Mouse (Mus musculus): ENCODE results near the gene Lrrfip1.

Gene Lrrfip1

DNA sequence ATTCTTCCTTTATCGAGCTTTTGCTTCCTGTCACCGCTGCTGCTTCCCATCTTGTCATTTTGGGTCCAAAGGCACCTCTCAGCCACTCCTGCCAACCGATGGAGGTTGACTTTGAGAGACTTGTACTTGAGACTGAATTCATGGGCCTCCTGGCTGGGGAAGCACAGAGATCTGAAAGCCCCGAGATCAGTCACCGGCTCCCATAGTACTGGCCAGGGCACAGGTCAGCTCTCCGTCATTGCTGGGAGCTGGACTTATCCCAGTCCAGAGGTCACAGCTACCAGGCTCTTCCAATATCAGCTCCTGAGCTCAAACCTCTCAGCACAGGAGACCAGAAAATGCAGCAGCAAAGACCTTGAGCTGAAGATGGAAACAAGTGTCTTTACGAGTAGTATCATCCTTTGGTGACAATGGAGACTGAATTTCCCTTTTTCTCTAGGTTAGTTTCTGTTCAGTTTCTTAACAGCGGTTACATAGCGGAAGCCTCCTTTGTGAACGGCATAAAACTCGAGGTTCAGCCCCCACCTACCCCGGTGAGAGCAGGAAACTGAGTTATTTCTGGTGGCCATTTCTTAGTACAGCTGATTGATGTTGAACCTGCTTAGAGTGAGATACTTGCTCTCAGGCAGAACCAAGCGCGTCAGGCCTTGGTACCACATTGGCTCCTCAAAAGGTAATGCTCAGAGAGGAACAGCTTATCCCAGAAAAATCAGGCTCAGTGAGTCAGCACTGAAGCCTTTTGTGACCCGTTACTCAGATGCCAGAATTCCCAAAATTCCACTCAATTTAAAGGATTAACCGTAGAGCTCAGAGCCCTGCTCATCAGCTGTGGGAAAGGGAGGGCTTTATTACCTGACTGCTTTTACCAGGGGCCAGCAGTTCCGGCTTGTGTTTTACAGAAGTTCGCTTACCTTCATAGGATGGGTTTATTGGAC, 59.0 kb downstream of the Lrrfip1 start:
- no peak for DNase-seq

- no peak for DNase-seq
Measured at GRCm38 (mm10) chr1:91058251-91058650, 59.7 kb downstream of the Lrrfip1 start.

DNA sequence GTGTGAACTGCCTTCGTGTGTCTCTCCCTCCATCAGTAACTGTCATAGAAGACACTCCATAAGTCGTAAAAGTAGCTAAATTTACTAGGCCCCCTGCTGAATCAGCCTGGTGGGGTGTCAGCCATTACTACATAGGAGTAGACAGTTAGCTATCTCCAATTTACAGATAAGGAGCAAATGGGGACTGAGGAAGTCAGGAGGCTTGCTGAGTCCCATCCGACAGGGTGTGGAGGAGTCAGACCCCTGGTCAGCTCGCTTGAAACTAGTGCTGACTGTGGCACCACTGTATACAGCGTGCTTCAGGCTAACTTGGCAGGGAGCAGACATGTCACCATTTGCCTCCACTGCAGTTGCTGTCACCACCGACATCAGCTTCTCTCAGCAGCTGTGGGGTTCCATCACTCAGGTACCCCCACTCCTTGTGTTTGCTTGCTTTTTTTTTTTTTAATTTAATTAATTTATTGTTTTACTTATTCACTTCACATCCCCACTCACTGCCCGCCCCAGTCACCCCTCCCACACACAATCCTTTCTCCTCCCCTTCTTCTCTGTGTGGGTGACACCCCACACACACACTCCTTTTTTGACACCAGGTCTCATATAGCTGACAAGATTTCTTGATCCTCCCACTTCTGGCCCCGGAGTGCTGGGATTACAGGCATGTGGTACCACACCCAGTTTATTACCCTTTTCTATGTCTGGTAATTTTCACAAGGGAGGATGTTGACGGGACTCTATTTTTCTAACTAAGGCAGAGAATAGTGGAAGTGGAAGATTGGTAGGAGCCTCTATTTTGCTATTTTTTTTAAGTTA, 61.5 kb downstream of the Lrrfip1 start:
- no peak for DNase-seq

GRCm38 (mm10) chr1:91061105-91061504, 62.6 kb downstream of the Lrrfip1 start:
- no peak for DNase-seq

GRCm38 (mm10) chr1:91062363-91062762, 63.8 kb downstream of the Lrrfip1 start:
- DNase-seq, result peak; percentile 74

DNA sequence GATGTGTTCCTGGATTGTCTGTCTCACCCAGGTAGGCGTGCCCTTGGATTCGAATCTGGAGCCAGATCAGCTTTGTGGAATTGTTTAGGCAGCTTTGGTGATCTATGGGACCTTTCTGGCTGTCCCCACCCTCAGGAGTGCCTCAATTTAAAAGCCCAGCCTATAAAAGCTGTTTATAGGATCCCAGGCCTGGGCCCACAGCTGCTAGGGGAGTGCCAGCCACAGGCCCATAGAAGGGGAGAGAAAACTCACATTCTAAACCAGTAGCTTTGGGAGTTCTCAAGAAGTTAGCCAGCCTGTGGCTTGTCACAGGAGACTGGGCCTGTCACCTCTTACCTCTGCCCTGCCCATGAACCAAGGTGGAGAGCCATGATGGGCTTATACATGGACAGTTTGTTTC, 65.5 kb downstream of the Lrrfip1 start:
- DNase-seq, result no peak

DNA sequence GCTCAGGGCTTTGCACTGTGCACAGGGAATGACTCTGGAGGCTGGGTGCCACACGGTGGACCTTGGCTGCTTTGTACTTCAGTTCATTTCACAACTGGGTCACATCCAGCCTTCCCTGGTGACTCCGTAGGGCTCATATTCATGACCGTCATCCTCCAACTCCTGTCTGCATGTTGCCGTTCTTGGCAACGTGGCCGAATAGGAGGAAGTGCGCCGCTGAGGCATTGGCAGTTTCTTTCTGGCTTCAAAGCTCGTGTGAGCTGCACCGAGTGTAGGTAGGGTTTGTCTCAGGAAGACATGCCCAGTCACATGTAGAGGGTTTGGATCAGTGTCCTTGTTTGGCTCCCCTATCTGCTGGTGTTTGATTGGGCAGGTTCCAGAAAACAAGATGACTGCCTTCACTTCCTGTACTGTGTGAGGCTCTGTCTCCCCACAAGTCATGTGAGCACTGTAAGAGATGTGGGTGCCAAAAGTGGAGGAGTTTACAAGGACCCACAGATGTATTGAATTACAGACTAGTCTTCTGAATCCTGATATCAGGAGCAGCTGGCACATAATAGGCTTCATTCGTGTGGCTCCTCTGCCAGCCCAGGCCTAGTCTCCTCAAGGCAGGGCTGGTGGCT, 66.5 kb downstream of the Lrrfip1 start:
- DNase-seq, result peak; percentile 71

DNA sequence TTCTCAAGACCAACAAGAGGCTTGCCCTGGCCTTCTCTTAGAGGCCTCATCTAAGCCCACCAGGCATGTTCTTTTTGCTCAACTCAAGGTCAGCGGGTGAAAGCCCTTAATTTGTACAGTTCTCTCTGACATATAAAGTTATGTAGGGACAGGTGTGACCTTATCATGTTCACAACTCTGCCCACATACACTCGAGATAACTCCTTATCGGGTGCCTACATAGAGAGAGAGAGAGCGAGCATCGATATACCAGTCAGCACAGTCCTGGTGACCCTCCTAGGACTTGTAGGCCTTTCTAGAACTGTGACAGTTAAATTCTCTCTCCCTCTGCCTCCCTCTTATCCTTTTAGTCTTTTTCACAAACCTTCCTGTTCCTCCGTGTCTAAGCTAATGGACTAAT, 67.5 kb downstream of the Lrrfip1 start:
- DNase-seq, result no peak

DNA sequence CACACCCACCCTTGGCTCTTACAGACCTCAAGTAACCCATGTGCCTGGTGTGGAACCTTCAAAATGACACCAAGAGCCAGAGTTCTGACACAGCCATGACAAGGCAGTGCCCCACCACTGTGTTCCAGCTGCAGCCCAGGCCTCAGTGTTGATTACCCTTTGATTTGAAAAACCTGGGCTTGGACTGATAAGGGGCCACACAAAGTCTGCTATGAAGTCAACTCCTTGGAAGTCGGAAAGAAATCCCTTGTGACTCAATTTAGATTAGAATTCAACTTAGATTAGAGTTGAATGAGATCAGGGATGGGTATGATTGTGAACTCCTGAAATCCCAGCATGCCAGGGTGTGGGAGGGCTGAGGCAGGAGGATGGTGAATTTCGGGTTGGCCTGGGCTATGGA, 68.1 kb downstream of the Lrrfip1 start:
- DNase-seq, result no peak

GRCm38 (mm10) chr1:91067716-91068115, 69.2 kb downstream of the Lrrfip1 start:
- DNase-seq, result no peak

DNA sequence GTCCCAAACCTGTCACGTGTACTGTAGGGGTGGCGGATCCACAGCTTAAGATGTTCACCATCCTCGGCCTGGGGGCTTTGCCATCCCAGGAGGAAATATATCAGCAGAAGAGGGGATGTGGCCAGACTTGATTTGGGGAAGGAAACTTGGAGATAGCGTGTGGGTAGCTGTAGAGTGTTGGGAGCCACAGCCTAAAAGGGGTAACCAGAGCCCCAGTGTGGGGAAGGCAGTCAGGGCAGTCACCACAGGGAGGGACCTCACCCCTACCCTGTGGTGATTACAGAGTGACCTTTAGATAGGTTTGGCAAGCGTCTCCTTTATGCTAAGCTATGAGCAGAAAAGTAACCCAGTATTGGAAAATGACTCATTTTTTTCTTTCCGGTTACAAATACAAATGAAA, 71.0 kb downstream of the Lrrfip1 start:
- no peak for DNase-seq

- DNase-seq, result no peak
Measured at GRCm38 (mm10) chr1:91070547-91070946, 72.0 kb downstream of the Lrrfip1 start.

DNA sequence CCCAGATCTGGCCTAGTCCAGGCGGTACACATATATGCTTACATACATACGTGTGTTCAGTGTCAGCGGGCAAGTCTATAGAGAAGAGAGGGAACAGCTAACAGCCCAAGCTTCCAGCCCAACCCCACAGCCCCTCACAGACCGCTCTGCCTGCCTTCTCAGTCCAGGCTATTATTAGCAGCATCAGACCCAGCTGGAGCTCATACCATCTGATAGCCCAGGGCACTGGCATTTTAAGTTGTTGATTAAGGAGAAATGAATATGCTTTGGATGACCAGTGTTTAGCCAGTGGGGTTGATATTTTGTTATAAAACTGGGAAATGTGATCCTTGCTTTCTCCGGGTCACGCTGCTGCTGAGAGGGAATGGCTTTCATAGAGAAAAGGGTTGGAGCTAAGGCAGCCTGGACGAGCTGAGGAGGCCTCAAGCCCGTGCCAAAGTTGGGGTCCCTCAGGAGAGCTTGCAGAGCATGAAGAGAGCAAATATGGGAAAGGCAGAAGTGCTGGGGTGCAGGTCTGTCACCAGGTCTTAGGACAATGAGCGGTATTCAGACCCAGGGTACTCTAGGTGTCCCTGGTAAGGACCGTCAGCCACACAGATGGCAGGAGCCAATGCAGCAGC, 73.2 kb downstream of the Lrrfip1 start:
- DNase-seq, result no peak

DNA sequence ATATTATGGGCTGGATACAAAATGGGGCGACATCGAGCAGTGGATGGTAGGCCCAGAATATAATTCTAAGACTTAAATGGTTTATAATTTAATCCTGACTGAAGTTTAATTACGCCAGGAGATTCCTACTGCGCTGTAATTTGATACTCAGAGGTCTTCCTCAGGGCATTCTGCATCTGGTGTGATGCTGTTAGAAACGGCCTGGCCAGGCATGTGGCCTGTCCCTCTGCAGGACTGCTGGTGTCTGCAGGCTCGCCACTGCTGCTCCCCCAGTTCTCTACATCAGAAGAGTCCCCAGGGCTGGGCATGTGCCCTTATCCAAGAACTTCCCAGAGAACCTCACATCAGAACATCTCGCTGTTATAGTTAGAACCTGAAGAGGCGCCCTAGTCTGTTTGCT, 78.4 kb downstream of the Lrrfip1 start:
- no peak for DNase-seq

GRCm38 (mm10) chr1:91077456-91077855, 78.9 kb downstream of the Lrrfip1 start:
- no peak for DNase-seq

- DNase-seq, result no peak
Measured at GRCm38 (mm10) chr1:91077980-91078379, 79.4 kb downstream of the Lrrfip1 start.

- no peak for DNase-seq
Measured at GRCm38 (mm10) chr1:91079740-91080422, 81.3 kb downstream of the Lrrfip1 start.

GRCm38 (mm10) chr1:91080423-91080749, 81.8 kb downstream of the Lrrfip1 start:
- DNase-seq, result no peak

- DNase-seq, result no peak
Measured at GRCm38 (mm10) chr1:91084374-91084773, 85.8 kb downstream of the Lrrfip1 start.

- DNase-seq, result no peak
Measured at GRCm38 (mm10) chr1:91085009-91085408, 86.5 kb downstream of the Lrrfip1 start.

- DNase-seq, result no peak
Measured at GRCm38 (mm10) chr1:91085686-91086085, 87.1 kb downstream of the Lrrfip1 start.

DNA sequence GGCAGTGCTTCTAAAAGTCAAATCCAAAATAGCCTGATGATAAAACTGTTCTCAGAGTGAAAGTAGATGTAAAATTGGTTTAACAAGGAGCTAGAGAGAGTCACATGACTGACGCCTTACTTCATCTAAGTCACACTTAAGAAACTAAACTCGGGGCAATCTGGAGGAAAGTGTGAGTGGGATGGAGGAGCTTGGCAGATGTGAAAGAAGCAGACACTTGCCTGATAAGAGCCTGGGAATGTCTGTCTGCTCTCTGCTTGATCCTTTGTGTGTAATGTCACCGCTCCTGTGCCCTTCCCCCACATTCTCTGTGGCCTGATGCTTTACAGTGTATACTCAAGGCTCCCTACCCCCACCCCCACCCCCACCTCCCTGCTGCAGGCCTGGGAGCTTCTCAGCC, 87.8 kb downstream of the Lrrfip1 start:
- DNase-seq, result no peak

- no peak for DNase-seq
Measured at GRCm38 (mm10) chr1:91086748-91087147, 88.2 kb downstream of the Lrrfip1 start.

Data from right cerebral cortex, postnatal 25 days (tissue).